Mouse (Mus musculus): ENCODE results near the gene Smco4. TPM values are rescaled to one million over a fixed set of nuclear protein-coding genes. Genes with fewer than 3 reads are reported as not detected.
"Not testable (repeated sequence)": the region's sequence is repeated elsewhere in the genome, so short reads cannot be mapped to it uniquely, and the experiment has no call there.

Smco4 gene
- polyA plus RNA-seq, 1 experiment from 2014 or later, result 1.4 TPM

- peak overlapping the region; percentile 74 for H3K4me3 ChIP-seq (ENCODE audit: low read depth, low read length)
- H3K9ac ChIP-seq (ENCODE audit: low read length), result peak overlapping the region; percentile 82
- DNase-seq (ENCODE audit: low spot score), result peak; percentile 72
- TF ChIP-seq CTCF (IDR thresholded peaks at IDR 0.05; ENCODE audit: low read depth) (peak; percentile 72), EP300 (optimal IDR thresholded peaks at IDR 0.05) (no peak)
- peak overlapping the region; percentile 99 for H3K4me2 ChIP-seq (replicated peaks; ENCODE audit: low read depth)
- H3K9me3 ChIP-seq (ENCODE audit: control insufficient read depth, low read length), result no peaks in the 10 kb centered on the region
- no peaks in the 10 kb centered on the region for H3K36me3 ChIP-seq (ENCODE audit: control insufficient read depth, insufficient read depth, low read length)
- peak; percentile 49 for ATAC-seq (ENCODE audit: low FRiP score, low TSS enrichment)
- H3K4me1 ChIP-seq (replicated peaks; ENCODE audit: control insufficient read depth, insufficient read depth), result 0 out of 2 replicates have a peak, but pooled peaks cover 3% of the 10 kb centered on the region
- H3K27me3 ChIP-seq (ENCODE audit: control insufficient read depth, insufficient read depth, low read length), result no peaks in the 10 kb centered on the region
- H3K27ac ChIP-seq (replicated peaks), result peak overlapping the region; percentile 78
- 3% methylated on average over 33 of the region's 37 CpGs for WGBS
These were observed 810 bp downstream of the Smco4 start for GRCm38 (mm10) chr9:15493925-15494558.

DNA sequence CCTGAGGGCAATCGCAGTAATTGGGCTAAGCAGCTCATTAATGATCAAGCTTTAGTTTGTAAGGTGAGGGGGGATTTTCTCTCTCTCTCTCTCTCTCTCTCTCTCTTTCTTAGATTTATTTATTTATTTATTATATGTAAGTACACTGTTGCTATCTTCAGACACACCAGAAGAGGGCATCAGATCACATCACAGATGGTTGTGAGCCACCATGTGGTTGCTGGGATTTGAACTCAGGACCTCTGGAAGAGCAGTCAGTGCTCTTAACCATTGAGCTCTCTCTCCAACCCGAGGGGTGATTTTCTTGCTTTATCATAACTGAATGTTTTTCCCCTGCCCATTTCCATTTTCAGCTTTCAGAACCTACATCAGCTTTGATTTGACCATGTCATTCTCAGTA, 2.0 kb downstream of the Smco4 start:
- not testable (repeated sequence) for H3K36me3 ChIP-seq (ENCODE audit: control insufficient read depth, insufficient read depth, low read length); ATAC-seq (ENCODE audit: low FRiP score, low TSS enrichment); H3K9me3 ChIP-seq (ENCODE audit: control insufficient read depth, low read length); H3K9ac ChIP-seq (ENCODE audit: low read length); H3K27ac ChIP-seq (replicated peaks); H3K4me3 ChIP-seq (ENCODE audit: low read depth, low read length); DNase-seq (ENCODE audit: low spot score); H3K4me2 ChIP-seq (replicated peaks; ENCODE audit: low read depth); H3K27me3 ChIP-seq (ENCODE audit: control insufficient read depth, insufficient read depth, low read length); H3K4me1 ChIP-seq (replicated peaks; ENCODE audit: control insufficient read depth, insufficient read depth)
- whole genome bisulfite sequencing, result 100% methylated on average over 2 of the region's 2 CpGs
- 0 out of 2 replicates have a peak, but pooled peaks have one; percentile 14 for TF ChIP-seq CTCF (IDR thresholded peaks at IDR 0.05; ENCODE audit: low read depth)

GRCm38 (mm10) chr9:15495921-15496577, 2.8 kb downstream of the Smco4 start:
- no peak overlapping the region for H3K27ac ChIP-seq (replicated peaks)

DNA sequence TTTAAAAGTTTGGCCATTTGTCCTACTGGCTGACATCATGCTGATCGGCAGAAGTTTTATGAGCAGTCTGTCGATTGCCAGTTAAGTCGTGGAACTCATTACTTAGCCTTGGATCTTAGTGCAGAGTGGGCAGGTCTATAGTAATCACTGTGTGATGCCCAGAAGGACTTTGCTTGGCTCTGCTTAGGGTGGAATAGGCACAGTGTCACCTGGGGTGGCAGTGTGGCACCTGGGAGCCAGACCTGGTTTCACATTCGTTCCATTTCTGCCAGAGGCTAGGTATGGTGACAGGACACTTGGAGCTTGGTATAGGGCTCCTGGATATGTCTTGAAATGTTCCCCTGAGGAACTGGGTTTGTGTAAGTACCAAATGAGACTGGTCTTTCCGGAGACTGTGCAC, 6.8 kb downstream of the Smco4 start:
- H3K4me2 ChIP-seq (replicated peaks; ENCODE audit: low read depth), result no peak overlapping the region
- no peaks in the 10 kb centered on the region for H3K36me3 ChIP-seq (ENCODE audit: control insufficient read depth, insufficient read depth, low read length)
- ATAC-seq (ENCODE audit: low FRiP score, low TSS enrichment) (no peak), DNase-seq (ENCODE audit: low spot score) (no peak)
- no peak overlapping the region for H3K4me3 ChIP-seq (ENCODE audit: low read depth, low read length)
- no peaks in the 10 kb centered on the region for H3K4me1 ChIP-seq (replicated peaks; ENCODE audit: control insufficient read depth, insufficient read depth)
- H3K9ac ChIP-seq (ENCODE audit: low read length), result no peak overlapping the region
- H3K9me3 ChIP-seq (ENCODE audit: control insufficient read depth, low read length), result no peaks in the 10 kb centered on the region
- TF ChIP-seq EP300 (optimal IDR thresholded peaks at IDR 0.05) (no peak), CTCF (IDR thresholded peaks at IDR 0.05; ENCODE audit: low read depth) (no peak)
- H3K27ac ChIP-seq (replicated peaks), result no peak overlapping the region
- WGBS, result 79% methylated on average over 5 of the region's 5 CpGs
- no peaks in the 10 kb centered on the region for H3K27me3 ChIP-seq (ENCODE audit: control insufficient read depth, insufficient read depth, low read length)

More at GRCm38 (mm10) chr9:15495921-15496577, 2.8 kb downstream of the Smco4 start:
- Histone ChIP-seq H3K36me3 (ENCODE audit: control insufficient read depth, insufficient read depth, low read length) (no peaks in the 10 kb centered on the region), H3K27me3 (ENCODE audit: control insufficient read depth, insufficient read depth, low read length) (no peaks in the 10 kb centered on the region), H3K4me3 (ENCODE audit: low read depth, low read length) (no peak overlapping the region), H3K9me3 (ENCODE audit: control insufficient read depth, low read length) (no peaks in the 10 kb centered on the region), H3K9ac (ENCODE audit: low read length) (no peak overlapping the region), H3K4me1 (replicated peaks; ENCODE audit: control insufficient read depth, insufficient read depth) (0 out of 2 replicates have a peak, but pooled peaks cover 3% of the 10 kb centered on the region), H3K4me2 (replicated peaks; ENCODE audit: low read depth) (no peak overlapping the region)
- WGBS, result 52% methylated on average over 8 of the region's 8 CpGs
- TF ChIP-seq EP300 (optimal IDR thresholded peaks at IDR 0.05) (no peak), CTCF (IDR thresholded peaks at IDR 0.05; ENCODE audit: low read depth) (no peak)
- ATAC-seq (ENCODE audit: low FRiP score, low TSS enrichment) (no peak), DNase-seq (ENCODE audit: low spot score) (no peak)

DNA sequence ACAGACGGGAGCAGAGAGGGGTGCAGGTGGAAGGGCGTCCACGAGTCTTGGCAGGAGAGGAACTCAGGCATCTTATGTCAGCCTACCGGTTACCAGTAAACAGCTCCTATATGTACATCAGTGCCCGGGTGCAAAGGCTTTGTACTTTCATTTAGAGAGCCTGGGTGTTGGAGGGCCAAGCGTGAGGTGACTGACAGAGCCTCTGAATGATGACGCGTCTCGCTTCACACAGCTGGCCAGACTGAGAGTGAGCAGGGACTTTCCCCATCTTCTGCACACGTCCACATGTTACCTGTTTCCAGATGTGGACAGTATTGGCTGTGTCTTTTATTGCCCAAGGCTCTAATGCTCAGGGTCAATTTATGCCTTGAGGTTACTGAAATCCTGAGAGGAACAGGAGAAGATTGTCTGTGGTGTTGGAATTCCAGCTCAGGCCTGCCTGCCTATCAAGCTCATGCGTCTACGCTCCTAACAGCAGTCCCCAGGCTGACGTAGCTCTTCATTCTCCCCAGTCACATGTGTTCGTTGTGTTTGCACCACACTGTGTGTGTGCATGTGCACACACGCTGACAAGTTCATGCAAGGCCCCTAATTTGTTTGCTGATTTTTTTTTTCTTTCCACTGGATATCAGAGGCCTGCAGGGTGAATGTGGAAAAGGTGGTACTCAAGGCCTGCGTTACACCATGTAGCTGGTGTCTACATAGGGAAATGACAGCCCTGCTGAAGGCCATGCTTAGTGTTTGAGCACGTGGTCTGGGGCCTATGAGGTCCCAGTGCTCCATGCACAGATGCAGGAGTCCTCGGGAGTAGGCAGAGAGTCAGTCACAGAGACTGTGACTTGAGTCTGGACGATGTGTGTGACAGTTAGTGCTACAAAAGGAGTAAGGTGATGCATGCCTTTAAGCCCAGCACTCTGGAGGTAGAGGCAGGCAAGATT, 8.4 kb downstream of the Smco4 start:
- H3K4me3 ChIP-seq (ENCODE audit: low read depth, low read length), result no peak overlapping the region
- no peaks in the 10 kb centered on the region for H3K9me3 ChIP-seq (ENCODE audit: control insufficient read depth, low read length)
- H3K4me2 ChIP-seq (replicated peaks; ENCODE audit: low read depth), result no peak overlapping the region
- TF ChIP-seq CTCF (IDR thresholded peaks at IDR 0.05; ENCODE audit: low read depth) (no peak), EP300 (optimal IDR thresholded peaks at IDR 0.05) (no peak)
- H3K27me3 ChIP-seq (ENCODE audit: control insufficient read depth, insufficient read depth, low read length), result no peaks in the 10 kb centered on the region
- 64% methylated on average over 19 of the region's 19 CpGs for WGBS
- DNase-seq (ENCODE audit: low spot score) (no peak), ATAC-seq (ENCODE audit: low FRiP score, low TSS enrichment) (0 out of 2 replicates have a peak, but pooled peaks have one; percentile 28)
- no peaks in the 10 kb centered on the region for H3K36me3 ChIP-seq (ENCODE audit: control insufficient read depth, insufficient read depth, low read length)
- H3K9ac ChIP-seq (ENCODE audit: low read length), result no peak overlapping the region
- no peak overlapping the region for H3K27ac ChIP-seq (replicated peaks)
- no peaks in the 10 kb centered on the region; the same call in 1 of the 2 replicates for H3K4me1 ChIP-seq (replicated peaks; ENCODE audit: control insufficient read depth, insufficient read depth)
